ENCODE assay signal across 11 mouse cellular contexts in genomic region chr17:46453302-46453948, GRCm38 (mm10). TPM values are rescaled to one million over a fixed set of nuclear protein-coding genes. Genes with fewer than 3 reads are reported as not detected.
DNase-seq lines count a peak whose midpoint lies in the region; ATAC-seq lines count a peak whose summit lies in the region.
"Had no signal": no experiment of that assay in that cellular context is flagged by ENCODE, and none has a peak within 500 bp of the region (broad histone marks: within the 10 kb centered on the region; RNA-seq: fewer than 3 reads in every experiment).

No protein-coding gene starts in this region.

- WGBS in embryonic facial prominence, embryonic 13.5 days: 6% methylated on average over 13 of the region's 13 CpGs
- WGBS in hindbrain, embryonic 16.5 days: 6% methylated on average over 13 of the region's 13 CpGs
- 6% methylated on average over 13 of the region's 13 CpGs for WGBS in midbrain, embryonic 13.5 days

- 0 out of 2 replicates have a peak, but pooled peaks have one; percentile 12 for ATAC-seq in common myeloid progenitor, adult 5-6 weeks (replicated peaks; ENCODE audit: low read depth, poor library complexity, severe bottlenecking)
- no peak for ATAC-seq in embryonic facial prominence, embryonic 13.5 days (ENCODE audit: insufficient number of reproducible peaks, insufficient read depth, low FRiP score, low TSS enrichment, low read depth)
- ATAC-seq in hindbrain, embryonic 16.5 days: 0 out of 2 replicates have a peak, but pooled peaks have one; percentile 2
- 0 out of 2 replicates have a peak, but pooled peaks have one; percentile 0 for ATAC-seq in midbrain, embryonic 13.5 days

- H3K4me1 ChIP-seq in embryonic facial prominence, embryonic 13.5 days: peaks cover 25% of the 10 kb centered on the region
- peaks cover 21% of the 10 kb centered on the region for H3K4me1 ChIP-seq in hindbrain, embryonic 16.5 days (ENCODE audit: control insufficient read depth, insufficient read depth, low read depth, low read length)
- H3K4me1 ChIP-seq in midbrain, embryonic 13.5 days (replicated peaks): peaks cover 41% of the 10 kb centered on the region

- no peak overlapping the region for H3K27ac ChIP-seq in embryonic facial prominence, embryonic 13.5 days
- no peak overlapping the region for H3K27ac ChIP-seq in hindbrain, embryonic 16.5 days (ENCODE audit: low read depth, low read length)
- H3K27ac ChIP-seq in midbrain, embryonic 13.5 days: peak overlapping the region; percentile 66

- DNase-seq in spleen, adult 12 weeks (ENCODE audit: low spot score): no peak
- no peak for DNase-seq in thymus, postnatal 4 days
- no peak for DNase-seq in left cerebral cortex, postnatal 10 days (ENCODE audit: extremely low spot score in 1 of 2, low spot score in 2 of 2)
- DNase-seq: adrenal gland, postnatal 36 days; gastrocnemius, postnatal 36 days; liver, postnatal 0 days had no signal

- no peak overlapping the region for H3K4me3 ChIP-seq in embryonic facial prominence, embryonic 13.5 days
- no peak overlapping the region for H3K4me3 ChIP-seq in hindbrain, embryonic 16.5 days (ENCODE audit: low read length)
- peak overlapping the region; percentile 33; the same call in 1 of the 2 replicates for H3K4me3 ChIP-seq in midbrain, embryonic 13.5 days (replicated peaks)

- H3K9me3 ChIP-seq in embryonic facial prominence, embryonic 13.5 days: no peaks in the 10 kb centered on the region
- H3K9me3 ChIP-seq in hindbrain, embryonic 16.5 days (ENCODE audit: control insufficient read depth, low read length): no peaks in the 10 kb centered on the region
- no peaks in the 10 kb centered on the region for H3K9me3 ChIP-seq in midbrain, embryonic 13.5 days
- H3K9me3 ChIP-seq: G1E had no signal

- H3K36me3 ChIP-seq in embryonic facial prominence, embryonic 13.5 days: no peaks in the 10 kb centered on the region
- no peaks in the 10 kb centered on the region; the same call in 1 of the 2 replicates for H3K36me3 ChIP-seq in hindbrain, embryonic 16.5 days (ENCODE audit: control insufficient read depth, insufficient read depth, low read length)
- H3K36me3 ChIP-seq in midbrain, embryonic 13.5 days: 0 out of 2 replicates have a peak, but pooled peaks cover 6% of the 10 kb centered on the region
- H3K36me3 ChIP-seq: G1E had no signal

- H3K27me3 ChIP-seq in embryonic facial prominence, embryonic 13.5 days: peaks cover 68% of the 10 kb centered on the region
- H3K27me3 ChIP-seq in hindbrain, embryonic 16.5 days (replicated peaks; ENCODE audit: control insufficient read depth, insufficient read depth, low read length): 0 out of 2 replicates have a peak, but pooled peaks cover 2% of the 10 kb centered on the region
- peaks cover 21% of the 10 kb centered on the region for H3K27me3 ChIP-seq in midbrain, embryonic 13.5 days

- H3K4me2 ChIP-seq in embryonic facial prominence, embryonic 13.5 days: peak overlapping the region; percentile 94; the same call in 1 of the 2 replicates
- peak overlapping the region; percentile 69 for H3K4me2 ChIP-seq in hindbrain, embryonic 16.5 days (ENCODE audit: low read length)
- peak overlapping the region; percentile 60 for H3K4me2 ChIP-seq in midbrain, embryonic 13.5 days (replicated peaks)

- H3K9ac ChIP-seq in embryonic facial prominence, embryonic 13.5 days: no peak overlapping the region
- no peak overlapping the region for H3K9ac ChIP-seq in hindbrain, embryonic 16.5 days (ENCODE audit: low read depth, low read length)
- H3K9ac ChIP-seq in midbrain, embryonic 13.5 days (replicated peaks): peak overlapping the region; percentile 61
- H3K9ac ChIP-seq: liver, postnatal 0 days had no signal

- intact Hi-C loops in left cerebral cortex, postnatal 10 days (cut with DNase I): no loop called here

RNA-seq across cellular contexts. Expression of gene Slc22a7, which starts 15.2 kb away (rescaled TPM):
- total RNA-seq in common myeloid progenitor, adult 5-6 weeks (2017): not detected in 2 replicates
- polyA plus RNA-seq in embryonic facial prominence, embryonic 13.5 days (2015; fragmentation: Nextera tagmentation; extraction: Ambion mirVana): not detected in 2 replicates
- not detected in 2 replicates for polyA plus RNA-seq in hindbrain, embryonic 16.5 days (2015; fragmentation: Nextera tagmentation; extraction: Ambion mirVana)
- not detected in 2 replicates for polyA plus RNA-seq in midbrain, embryonic 13.5 days (2015; fragmentation: Nextera tagmentation; extraction: Ambion mirVana)
- under 1 TPM; 0.26 to 0.75 TPM for total RNA-seq in left cerebral cortex, postnatal 10 days (2021)
- total RNA-seq: adrenal gland, postnatal 36 days; G1E; gastrocnemius, postnatal 36 days had no signal
- polyA plus RNA-seq: G1E had no signal

RNA-seq across cellular contexts. Expression of gene Crip3, which starts 24.7 kb away (rescaled TPM):
- total RNA-seq in common myeloid progenitor, adult 5-6 weeks (2017): not detected in 2 replicates
- polyA plus RNA-seq in embryonic facial prominence, embryonic 13.5 days (2015; fragmentation: Nextera tagmentation; extraction: Ambion mirVana): 1.1 and 3.3 TPM in 2 replicates
- polyA plus RNA-seq in hindbrain, embryonic 16.5 days (2015; fragmentation: Nextera tagmentation; extraction: Ambion mirVana): 3.3 and 3.6 TPM in 2 replicates
- 2.1 TPM in 2 replicates for polyA plus RNA-seq in midbrain, embryonic 13.5 days (2015; fragmentation: Nextera tagmentation; extraction: Ambion mirVana)
- total RNA-seq in left cerebral cortex, postnatal 10 days (2021): 1 to 10 TPM; 3.1 to 5.9 TPM
- total RNA-seq: G1E had no signal
- polyA plus RNA-seq: G1E; liver, postnatal 0 days had no signal

RNA-seq across cellular contexts. Expression of gene Ttbk1, which starts 34.0 kb away (rescaled TPM):
- not detected in 2 replicates for total RNA-seq in common myeloid progenitor, adult 5-6 weeks (2017)
- polyA plus RNA-seq in embryonic facial prominence, embryonic 13.5 days (2015; fragmentation: Nextera tagmentation; extraction: Ambion mirVana): 0.14 and 0.27 TPM in 2 replicates
- 5.1 and 5.5 TPM in 2 replicates for polyA plus RNA-seq in hindbrain, embryonic 16.5 days (2015; fragmentation: Nextera tagmentation; extraction: Ambion mirVana)
- polyA plus RNA-seq in midbrain, embryonic 13.5 days (2015; fragmentation: Nextera tagmentation; extraction: Ambion mirVana): 4.6 and 5.0 TPM in 2 replicates
- total RNA-seq in left cerebral cortex, postnatal 10 days (2021): 100 to 1,000 TPM; 115 to 117 TPM
- polyA plus RNA-seq: liver, postnatal 0 days had no signal

RNA-seq across cellular contexts. Expression of gene Dnph1, which starts 43.1 kb away (rescaled TPM):
- total RNA-seq in common myeloid progenitor, adult 5-6 weeks (2017): 13.3 and 14.5 TPM in 2 replicates
- polyA plus RNA-seq in embryonic facial prominence, embryonic 13.5 days (2015; fragmentation: Nextera tagmentation; extraction: Ambion mirVana): 60.8 and 63.5 TPM in 2 replicates
- polyA plus RNA-seq in hindbrain, embryonic 16.5 days (2015; fragmentation: Nextera tagmentation; extraction: Ambion mirVana): 18.7 and 19.0 TPM in 2 replicates
- 31.6 and 32.4 TPM in 2 replicates for polyA plus RNA-seq in midbrain, embryonic 13.5 days (2015; fragmentation: Nextera tagmentation; extraction: Ambion mirVana)
- total RNA-seq in left cerebral cortex, postnatal 10 days (2021): 1 to 10 TPM; 6.0 to 6.2 TPM
